Mouse (Mus musculus) kidney, postnatal 10 days (tissue): ENCODE results near the gene Tln1.
"Not testable (repeated sequence)": the region's sequence is repeated elsewhere in the genome, so short reads cannot be mapped to it uniquely, and the experiment has no call there.

Source experiments
- DNase-seq: peaks from one replicate; pipeline ENCODE4 v3.0.0; 2021; ENCODE audit warnings: mixed read lengths

Tln1 gene

GRCm38 (mm10) chr4:43503506-43503905 is 59.0 kb downstream of the Tln1 start:
- peak; percentile 12 for DNase-seq

- DNase-seq: no peak
Measured at GRCm38 (mm10) chr4:43503041-43503440, 59.5 kb downstream of the Tln1 start.

- peak; percentile 94 for DNase-seq
Measured at GRCm38 (mm10) chr4:43499407-43500333, 62.8 kb downstream of the Tln1 start, which contains the start of gene Arhgef39. Gene Arhgef39 (minus strand): TSS chr4:43499695.

- peak; percentile 55 for DNase-seq
Measured at GRCm38 (mm10) chr4:43498983-43499382, 63.5 kb downstream of the Tln1 start.

- no peak for DNase-seq
Measured at GRCm38 (mm10) chr4:43497946-43498345, 64.5 kb downstream of the Tln1 start.

GRCm38 (mm10) chr4:43497405-43497804 is 65.1 kb downstream of the Tln1 start:
- peak; percentile 52 for DNase-seq

- DNase-seq: no peak
Measured at GRCm38 (mm10) chr4:43496587-43496986, 65.9 kb downstream of the Tln1 start.

GRCm38 (mm10) chr4:43493846-43494240 is 68.6 kb downstream of the Tln1 start:
- no peak for DNase-seq

GRCm38 (mm10) chr4:43493186-43493845 is 69.2 kb downstream of the Tln1 start:
- peak; percentile 98 for DNase-seq

GRCm38 (mm10) chr4:43492821-43493185 is 69.7 kb downstream of the Tln1 start, which contains the start of gene Ccdc107:
Gene Ccdc107 (plus strand): TSS chr4:43492900.
- peak; percentile 95 for DNase-seq

- no peak for DNase-seq
Measured at GRCm38 (mm10) chr4:43492101-43492820, 70.2 kb downstream of the Tln1 start.

- DNase-seq: no peak
Measured at GRCm38 (mm10) chr4:43490801-43491200, 71.7 kb downstream of the Tln1 start.

GRCm38 (mm10) chr4:43489611-43490010 is 72.9 kb downstream of the Tln1 start:
- DNase-seq: no peak

GRCm38 (mm10) chr4:43485666-43486065 is 76.8 kb downstream of the Tln1 start:
- DNase-seq: not testable (repeated sequence)

GRCm38 (mm10) chr4:43483535-43484091 is 78.9 kb downstream of the Tln1 start, which contains the start of gene Sit1:
Gene Sit1 (minus strand): TSS chr4:43483734.
- DNase-seq: no peak

- DNase-seq: peak; percentile 14
Measured at GRCm38 (mm10) chr4:43482591-43482990, 79.9 kb downstream of the Tln1 start.

- no peak for DNase-seq
Measured at GRCm38 (mm10) chr4:43481894-43482456, 80.5 kb downstream of the Tln1 start.
